Mouse (Mus musculus): ENCODE data around the gene Ppox.

Ppox gene

DNA sequence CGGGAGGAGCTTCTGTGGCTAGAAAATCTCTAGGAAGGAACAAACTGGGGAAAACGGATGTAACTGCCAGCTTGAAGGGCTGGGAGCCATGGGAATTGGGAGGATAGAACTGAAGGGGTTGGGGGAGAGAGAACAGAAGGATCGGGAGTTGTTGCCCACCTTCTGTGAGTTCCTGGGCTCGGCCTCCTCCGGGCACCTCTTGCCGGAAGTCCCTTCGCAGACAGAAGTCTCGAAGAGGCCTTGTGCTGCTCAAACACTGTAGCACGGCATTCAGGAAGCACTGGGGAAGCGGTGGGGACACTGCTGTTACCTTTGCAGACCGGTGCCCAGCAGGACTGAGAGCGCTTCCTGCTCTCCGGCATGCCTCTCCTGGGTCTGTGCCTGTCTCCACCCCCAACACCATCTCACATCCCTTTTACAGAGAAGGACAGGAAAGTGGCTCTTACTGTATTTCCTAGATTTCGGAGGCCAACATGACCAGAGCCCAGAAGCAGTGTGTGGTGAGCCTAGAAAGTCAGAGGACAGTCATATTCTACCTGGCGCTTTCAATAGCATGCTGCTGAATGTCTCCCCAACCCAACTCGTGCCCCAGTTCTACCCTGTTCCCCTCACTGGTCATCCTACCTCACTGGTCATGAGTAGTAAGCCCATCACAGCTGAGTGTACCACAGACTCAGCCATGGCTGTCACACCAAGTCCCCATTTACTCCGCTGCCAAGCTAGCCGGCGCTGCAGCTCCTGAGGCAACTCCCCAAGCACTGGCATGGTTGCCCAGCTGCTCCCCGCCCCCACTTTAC lies 4.3 kb upstream of the Ppox start:
- DNase-seq (ENCODE audit: low spot score), result no peak

GRCm38 (mm10) chr1:171284491-171284890 lies 3.5 kb upstream of the Ppox start:
- DNase-seq (ENCODE audit: low spot score), result no peak

- DNase-seq (ENCODE audit: low spot score), result no peak
Measured at GRCm38 (mm10) chr1:171283188-171284160, 2.5 kb upstream of the Ppox start.

- no peak for DNase-seq (ENCODE audit: low spot score)
Measured at GRCm38 (mm10) chr1:171282086-171282805, 1.3 kb upstream of the Ppox start.

DNA sequence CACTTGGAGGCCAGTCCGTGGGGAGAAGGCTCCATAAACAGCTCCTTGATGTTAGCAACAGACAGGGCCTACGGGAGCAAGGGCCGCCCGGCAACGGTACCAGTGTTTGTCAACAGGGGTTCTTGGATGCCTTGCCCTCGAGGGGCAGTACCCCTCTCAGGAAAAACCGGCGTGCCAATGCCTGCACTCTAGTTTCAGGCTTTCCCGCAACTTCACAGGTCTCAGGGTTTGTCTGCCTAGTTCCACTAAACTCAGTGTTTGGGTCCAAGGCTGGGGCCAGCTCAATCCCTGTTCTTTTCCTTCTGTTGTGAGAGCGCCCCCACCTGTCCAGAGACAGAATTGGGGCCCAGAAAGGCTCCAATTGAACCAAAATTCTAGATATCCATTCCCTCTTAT lies 540 bp upstream of the Ppox start:
- peak; percentile 85 for DNase-seq (ENCODE audit: low spot score)

- no peak for DNase-seq (ENCODE audit: low spot score)
Measured at GRCm38 (mm10) chr1:171280250-171280915, 603 bp downstream of the Ppox start.

GRCm38 (mm10) chr1:171279721-171280120 lies 1.3 kb downstream of the Ppox start:
- no peak for DNase-seq (ENCODE audit: low spot score)

- no peak for DNase-seq (ENCODE audit: low spot score)
Measured at GRCm38 (mm10) chr1:171279012-171279705, 1.8 kb downstream of the Ppox start.

GRCm38 (mm10) chr1:171278436-171278835 lies 2.5 kb downstream of the Ppox start:
- DNase-seq (ENCODE audit: low spot score), result no peak

DNA sequence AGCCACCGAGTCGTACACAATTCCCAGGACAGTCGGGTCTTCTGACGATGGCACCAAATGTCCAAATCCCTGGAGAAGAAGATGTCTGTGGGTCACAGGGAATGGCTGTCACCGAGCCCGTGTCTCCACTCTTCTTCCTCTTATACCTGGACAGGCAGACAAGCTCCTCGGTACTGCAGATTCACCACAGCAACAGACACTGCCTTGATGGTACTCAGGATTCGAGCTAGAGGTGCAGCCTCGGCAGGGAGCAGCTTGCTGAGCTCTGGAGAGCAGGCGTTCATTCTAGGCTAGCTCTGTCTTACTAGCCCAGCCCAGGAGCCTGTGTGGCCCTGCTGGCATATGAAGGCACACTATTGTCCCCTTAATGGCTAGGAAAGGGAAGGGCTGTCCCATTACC lies 3.2 kb downstream of the Ppox start:
- DNase-seq (ENCODE audit: low spot score), result no peak

GRCm38 (mm10) chr1:171276110-171276748 lies 4.8 kb downstream of the Ppox start:
- no peak for DNase-seq (ENCODE audit: low spot score)

GRCm38 (mm10) chr1:171275144-171275734 lies 5.7 kb downstream of the Ppox start:
- DNase-seq (ENCODE audit: low spot score), result peak; percentile 76

- no peak for DNase-seq (ENCODE audit: low spot score)
Measured at GRCm38 (mm10) chr1:171274171-171274570, 6.8 kb downstream of the Ppox start.

DNA sequence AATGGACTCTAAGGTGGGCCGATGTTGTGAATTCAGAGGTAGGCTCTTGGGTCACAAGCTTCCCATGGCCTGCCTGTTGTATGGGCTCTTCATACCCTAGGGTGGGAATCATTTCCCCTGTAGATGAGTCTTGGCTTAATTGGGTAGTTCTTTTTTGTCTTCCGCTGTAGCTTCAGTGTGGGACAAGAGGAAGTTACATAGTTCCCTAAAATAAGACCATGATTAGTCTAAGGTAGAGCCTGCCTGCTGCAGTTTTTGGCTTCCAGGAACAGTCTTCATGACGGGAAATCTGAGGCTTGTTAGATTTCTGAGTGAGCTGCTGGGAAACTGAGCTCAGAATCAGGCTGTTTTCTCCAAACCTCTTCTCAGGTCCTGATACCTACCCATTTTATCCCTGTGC lies 8.9 kb downstream of the Ppox start:
- no peak for DNase-seq (ENCODE audit: low spot score)

GRCm38 (mm10) chr1:171271622-171272021 lies 9.4 kb downstream of the Ppox start:
- DNase-seq (ENCODE audit: low spot score), result no peak

DNA sequence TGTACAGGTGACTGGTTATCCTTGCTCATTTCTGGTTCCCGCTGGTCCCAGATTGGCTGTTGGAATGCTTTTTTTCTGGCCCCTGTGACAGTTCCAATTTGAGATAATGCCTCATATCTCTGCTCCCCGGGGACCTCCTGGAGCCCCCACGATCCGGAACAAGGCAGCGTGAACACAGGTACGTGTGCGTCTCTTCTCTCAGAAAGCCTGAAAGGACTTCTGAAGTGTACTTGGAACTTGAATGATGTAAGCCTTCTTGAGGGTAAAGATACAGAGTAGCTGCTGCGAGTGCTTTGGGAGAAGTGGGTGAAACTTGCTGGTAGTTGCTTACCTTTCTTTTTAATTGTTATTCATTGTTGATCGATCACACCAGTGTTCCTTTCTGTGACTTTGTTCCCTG lies 9.8 kb downstream of the Ppox start:
- DNase-seq (ENCODE audit: low spot score), result no peak

- DNase-seq (ENCODE audit: low spot score), result peak; percentile 79
Measured at GRCm38 (mm10) chr1:171270573-171270900, 10.4 kb downstream of the Ppox start.

DNA sequence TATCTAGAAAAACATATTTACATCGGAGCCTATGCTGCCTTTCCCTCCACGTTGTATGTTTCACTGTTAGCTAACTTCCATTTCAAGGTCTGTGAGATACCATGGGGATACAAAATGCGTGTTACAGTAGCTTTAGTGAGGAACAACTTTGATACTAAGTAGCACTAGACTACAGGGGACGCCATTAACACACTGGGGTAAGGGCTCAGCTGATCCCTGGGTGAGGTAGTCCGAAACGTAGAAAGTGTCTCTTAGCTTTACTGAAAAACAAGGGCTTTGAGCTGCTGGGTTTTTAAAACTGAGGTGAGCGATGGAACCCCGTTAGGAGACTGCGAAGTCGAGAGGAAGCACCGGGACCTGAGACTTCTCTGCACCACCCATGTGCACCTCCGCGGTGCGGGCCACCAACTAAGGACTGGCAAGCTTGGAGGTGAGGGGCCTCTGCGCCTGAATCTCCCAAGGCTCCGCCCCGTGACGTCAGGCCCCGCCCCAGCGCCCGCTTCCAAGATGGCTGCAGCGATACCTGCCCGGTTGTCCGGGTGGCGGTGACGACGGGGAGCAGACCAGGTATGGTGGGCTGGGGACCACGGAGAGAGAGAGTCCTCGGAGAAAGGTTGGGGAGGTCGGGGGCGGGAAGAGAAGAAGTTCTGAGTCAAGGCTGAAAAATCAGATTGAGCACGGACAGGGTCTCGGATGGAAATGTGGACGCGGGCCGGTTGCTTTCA lies 11.0 kb downstream of the Ppox start, which contains the start of gene B4galt3:
Gene B4galt3, plus strand, starts transcription at position 481 of the 725 bp plus-strand sequence.
- peak; percentile 98 for DNase-seq (ENCODE audit: low spot score)

DNA sequence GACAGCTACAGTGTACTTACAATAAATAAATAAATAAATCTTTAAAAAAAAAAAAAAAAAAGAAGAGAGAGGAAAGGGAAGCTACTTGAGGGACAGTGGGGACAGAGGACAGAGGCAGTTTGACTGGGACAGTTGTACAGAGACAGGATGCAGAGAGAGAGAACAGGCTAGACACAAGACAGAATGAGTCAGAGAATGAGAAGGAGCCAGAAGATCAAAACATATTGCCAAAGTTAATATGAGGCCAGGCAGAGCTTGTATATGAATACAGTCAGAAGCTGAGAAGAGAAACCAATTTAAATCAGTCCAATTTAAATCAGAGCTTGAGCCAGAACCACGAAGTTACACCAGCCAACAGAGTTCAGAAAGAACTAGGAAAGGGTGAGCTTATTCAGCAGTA lies 12.6 kb downstream of the Ppox start:
- DNase-seq (ENCODE audit: low spot score), result no peak

Measured in urinary bladder, postnatal 14 days (tissue).